Mouse (Mus musculus) gastrocnemius, postnatal 4 days (tissue): ENCODE data around the gene Tcte1. TPM values are rescaled to one million over a fixed set of nuclear protein-coding genes. Genes with fewer than 3 reads are reported as not detected.

ENCODE experiments used
- DNase-seq, 2 experiments: peaks; one replicate each; pipeline ENCODE4 v3.0.0; 2021 to 2022; ENCODE audit warnings: low spot score in 2 of 2, mixed read lengths in 2 of 2
- long read RNA-seq, 2 experiments: library from polyadenylated mRNA; stranded (forward); transcript quantifications; one replicate each; pipeline ENCODE4 v2.0.0; 2021
- total RNA-seq, 2 experiments: library from RNA; stranded (reverse); gene quantifications; 2 replicates each; pipeline ENCODE4 v1.2.3; 2021

Gene Tcte1
- not detected for total RNA-seq
- long read RNA-seq, experiment 1, result 0 reads
- long read RNA-seq, experiment 2, result 0 reads

DNA sequence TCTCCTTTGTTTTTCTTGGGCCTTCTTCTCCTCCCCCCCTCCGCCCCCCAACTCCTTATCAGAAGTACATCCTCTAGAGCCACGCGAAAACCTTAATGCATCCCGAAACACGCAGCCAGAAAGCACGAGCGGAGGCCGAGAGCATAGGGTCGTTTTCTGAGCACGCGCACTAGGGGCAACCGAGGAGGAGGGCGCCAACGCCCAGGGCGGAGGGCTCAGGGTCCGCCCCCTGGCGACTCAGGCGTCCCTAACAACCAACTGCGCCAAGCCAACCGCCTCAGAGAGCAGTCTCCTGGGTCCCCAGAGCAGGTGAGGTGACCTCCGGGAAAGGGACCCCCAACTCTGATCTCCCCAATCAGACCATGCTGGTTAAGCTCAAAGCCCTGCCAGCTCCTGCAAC is at the start of gene Tcte1:
Gene Tcte1, plus strand, starts transcription at position 172 of the 400 bp plus-strand sequence.
- DNase-seq, result no peak

DNA sequence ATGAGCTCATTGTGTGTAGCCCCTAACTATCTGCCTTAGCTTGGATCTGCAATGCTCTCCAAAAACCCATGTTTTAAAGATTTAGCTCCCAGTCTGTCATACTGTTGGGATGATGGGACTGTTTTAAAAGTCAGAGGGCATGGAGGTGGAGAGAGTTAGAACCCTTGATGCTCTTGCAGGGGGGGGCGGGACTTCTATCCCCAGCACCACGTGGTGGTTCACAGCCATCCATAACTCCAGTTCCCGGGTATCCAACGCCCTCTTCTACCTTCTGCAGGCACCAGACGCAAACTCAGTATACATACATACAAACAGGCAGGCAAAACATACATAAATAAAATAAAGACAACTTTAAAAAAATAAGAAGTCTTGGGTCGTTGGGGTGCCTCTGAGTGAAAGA is 49.6 kb upstream of the Tcte1 start:
- DNase-seq, result no peak

DNA sequence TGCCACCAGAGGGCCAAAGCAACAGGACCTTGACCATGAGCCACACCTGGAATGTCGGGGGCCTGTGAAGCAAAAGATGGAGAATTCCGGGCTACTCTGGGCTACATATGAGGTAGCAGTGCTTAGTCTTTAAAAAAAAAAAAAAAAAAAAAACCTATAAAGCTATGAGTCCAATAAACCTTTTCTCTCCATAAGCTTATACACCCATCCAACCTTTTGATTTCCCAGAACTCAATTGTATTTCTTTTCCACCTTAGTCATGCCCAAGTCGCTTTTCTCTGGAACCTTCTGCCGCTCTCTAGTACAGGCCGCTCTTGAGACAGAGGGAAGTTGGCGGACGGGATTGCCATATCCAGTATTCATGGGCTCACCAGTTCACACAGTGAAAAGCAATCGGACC is 49.1 kb upstream of the Tcte1 start:
- no peak for DNase-seq

- DNase-seq, result peak in 1 of 2 experiments; percentile 42
These were observed 48.4 kb upstream of the Tcte1 start, which contains the start of gene Spats1 for GRCm38 (mm10) chr17:45474669-45475465. Gene Spats1, minus strand, starts transcription at chr17:45475415.

- peak; percentile 51 to 70 for DNase-seq
These were observed 44.9 kb upstream of the Tcte1 start for GRCm38 (mm10) chr17:45478234-45478825.

GRCm38 (mm10) chr17:45480429-45480828 is 42.8 kb upstream of the Tcte1 start:
- DNase-seq, result no peak

- no peak for DNase-seq
These were observed 37.7 kb upstream of the Tcte1 start for GRCm38 (mm10) chr17:45485581-45485980.

DNA sequence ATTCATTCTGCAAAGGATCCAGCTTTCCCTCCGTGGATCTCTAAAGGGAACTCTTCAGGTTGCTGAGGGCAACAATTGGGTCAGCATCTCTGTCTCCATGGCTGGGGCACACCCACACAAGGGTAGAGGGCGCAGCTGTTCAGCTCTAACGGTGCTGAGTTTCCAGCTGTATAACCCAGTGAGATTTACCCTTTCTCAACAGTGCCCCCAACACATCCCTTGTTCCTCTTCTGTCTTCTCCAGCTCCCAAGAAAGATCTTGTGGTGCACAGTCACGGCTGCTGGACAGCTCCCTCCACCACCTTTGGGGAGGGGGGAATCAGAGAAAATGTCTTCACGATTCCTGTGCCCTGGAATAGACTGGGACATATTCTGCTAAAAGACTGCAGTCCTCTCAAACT is 36.0 kb upstream of the Tcte1 start:
- DNase-seq, result no peak

DNA sequence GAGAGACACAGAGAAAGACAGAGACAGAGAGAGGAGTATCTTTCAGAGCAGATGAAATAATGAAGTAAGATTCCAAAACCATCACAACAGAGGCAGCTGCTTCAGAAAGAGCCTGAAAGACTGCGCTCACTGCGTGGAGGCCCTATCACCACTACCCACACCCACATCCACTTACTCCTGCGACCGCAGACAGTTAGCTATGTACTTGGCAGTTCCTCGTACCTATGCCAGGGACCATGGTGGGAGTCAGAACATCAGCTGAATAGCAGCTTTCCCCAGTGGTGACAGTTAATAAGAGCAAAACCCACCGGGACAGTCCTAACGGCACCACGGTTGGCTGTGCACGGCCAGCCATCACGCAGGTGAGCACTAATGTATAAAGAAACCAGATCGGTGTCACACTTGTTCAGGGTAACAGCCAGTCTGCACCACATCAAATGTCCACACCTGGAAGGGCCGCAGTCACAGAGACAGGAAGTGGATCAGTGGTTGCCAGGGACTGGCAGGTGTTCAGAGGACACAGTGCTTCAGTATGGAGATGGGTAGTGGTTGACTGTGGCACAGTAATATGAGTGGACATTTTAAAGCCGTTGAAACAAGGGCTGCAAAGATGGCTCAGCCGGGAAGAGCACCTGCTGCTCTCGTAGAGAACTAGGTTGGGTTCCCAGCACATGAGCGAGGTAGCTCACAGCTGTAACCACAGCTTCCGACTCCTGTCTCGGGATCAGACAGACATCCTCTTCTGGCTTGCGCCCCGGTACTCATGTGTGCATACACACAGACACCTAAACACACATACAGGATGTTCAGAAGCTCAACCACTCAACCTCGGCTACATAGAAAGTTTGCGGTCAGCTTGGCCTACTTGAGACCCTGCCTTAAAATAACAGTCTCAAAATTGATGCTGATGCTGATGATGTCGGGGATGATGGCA is 34.6 kb upstream of the Tcte1 start:
- no peak for DNase-seq

DNA sequence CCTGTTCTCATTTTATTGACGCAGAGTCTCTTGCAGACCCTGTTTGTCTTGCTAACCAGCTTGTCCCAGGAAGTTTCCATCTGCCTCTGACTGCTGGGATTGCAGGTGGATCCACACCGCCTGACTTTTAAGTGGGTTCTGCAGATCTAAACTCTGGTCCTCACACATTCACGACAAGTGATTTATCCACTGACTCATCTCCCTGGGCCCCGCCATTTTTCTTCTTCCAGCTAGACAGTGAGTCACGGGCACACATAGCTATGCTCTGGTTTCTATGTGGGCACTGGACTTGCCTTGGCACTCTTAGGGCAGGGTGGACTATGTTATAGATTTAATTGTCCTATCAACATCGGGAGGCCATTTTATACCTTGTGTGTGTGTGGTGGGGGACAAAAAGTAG is 33.5 kb upstream of the Tcte1 start:
- DNase-seq, result no peak

DNA sequence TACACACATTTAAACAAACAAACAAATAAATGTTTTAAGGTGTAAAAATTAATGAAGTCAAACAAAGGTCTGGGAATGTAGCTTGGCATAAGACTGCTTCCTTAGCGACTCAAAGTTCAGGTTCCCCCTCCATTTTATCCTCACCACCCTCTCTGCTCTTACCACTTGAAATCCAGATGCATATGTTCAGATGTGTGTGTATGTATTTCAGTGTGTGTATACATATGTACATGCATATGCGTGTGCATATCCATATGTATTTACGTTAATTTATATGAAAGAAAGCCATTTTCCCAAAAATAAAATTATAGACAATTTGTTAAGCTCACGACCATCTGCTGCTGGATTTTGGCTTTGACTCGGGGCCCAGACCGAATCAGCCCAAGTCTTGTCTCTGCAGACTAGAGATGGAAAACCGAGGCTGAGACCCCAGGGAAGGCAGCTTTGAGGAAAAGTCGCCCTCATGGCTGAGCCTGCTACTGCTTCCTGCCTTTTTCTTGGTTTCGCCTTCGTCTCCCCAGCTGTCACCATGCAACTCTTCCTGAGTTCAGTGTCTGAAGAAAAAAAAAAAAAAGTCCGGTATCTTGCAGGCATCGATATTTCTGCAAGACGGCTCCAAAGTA is 32.6 kb upstream of the Tcte1 start:
- DNase-seq, result no peak

- DNase-seq, result no peak
These were observed 27.8 kb upstream of the Tcte1 start for GRCm38 (mm10) chr17:45495398-45495797.

DNA sequence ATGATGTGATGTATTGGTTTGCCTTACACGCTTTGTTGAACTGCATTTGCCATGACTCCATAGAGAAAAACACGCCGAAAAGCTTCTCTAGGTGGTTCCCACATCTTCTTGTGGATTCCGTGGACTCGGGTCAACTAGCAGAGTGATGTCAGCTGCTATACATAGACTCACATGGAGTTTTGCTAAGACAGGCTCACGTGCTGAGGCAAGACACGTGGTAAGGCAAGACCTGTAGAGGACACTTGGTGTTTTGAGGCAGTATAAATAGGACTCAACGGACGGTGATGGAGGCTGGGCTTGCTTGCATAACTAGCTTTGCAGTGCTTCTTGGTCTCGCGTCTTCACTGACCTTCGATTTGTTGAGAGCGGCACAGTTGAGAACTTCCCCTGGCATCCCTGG is 24.8 kb upstream of the Tcte1 start:
- no peak for DNase-seq

GRCm38 (mm10) chr17:45499516-45499915 is 23.7 kb upstream of the Tcte1 start:
- DNase-seq, result no peak

DNA sequence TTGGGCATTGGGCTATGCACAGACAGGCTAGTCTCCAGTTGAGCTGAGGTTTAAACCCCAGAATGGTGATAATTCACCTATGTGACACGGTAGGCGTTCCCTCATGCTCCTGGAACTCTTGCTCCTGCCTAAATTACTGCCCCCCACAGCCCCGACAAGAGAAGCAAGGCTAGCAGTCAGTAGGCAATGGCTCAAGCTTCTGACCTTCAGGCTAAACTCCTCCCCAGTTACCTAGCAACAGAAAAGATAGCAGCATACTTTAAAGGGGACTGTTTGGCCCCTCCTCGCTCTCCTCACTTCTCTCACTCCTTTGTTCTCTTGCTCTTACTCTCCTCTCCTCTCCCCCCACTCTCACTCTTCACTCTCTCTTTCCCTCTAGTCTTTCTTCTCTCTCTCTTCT is 22.3 kb upstream of the Tcte1 start:
- DNase-seq, result no peak

DNA sequence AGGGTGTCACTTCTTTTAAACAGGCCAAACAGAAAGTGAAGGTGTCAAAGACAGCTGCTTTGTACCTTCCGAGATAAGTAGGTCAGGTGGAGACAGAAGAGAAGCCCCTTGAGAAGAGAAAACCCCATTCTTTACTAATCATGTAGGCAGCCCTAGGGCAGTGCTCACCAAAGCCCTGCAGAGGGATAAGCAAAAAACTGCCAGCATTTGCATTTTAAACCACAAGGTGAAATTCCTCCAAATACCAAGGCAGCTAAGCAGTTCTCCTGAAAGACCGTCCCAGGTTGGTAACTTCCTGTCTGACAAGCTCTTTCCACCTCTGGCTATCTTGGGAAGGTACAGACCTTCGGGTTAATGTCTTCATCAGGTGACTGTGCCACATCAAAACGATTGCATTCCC is 20.9 kb upstream of the Tcte1 start:
- no peak for DNase-seq

DNA sequence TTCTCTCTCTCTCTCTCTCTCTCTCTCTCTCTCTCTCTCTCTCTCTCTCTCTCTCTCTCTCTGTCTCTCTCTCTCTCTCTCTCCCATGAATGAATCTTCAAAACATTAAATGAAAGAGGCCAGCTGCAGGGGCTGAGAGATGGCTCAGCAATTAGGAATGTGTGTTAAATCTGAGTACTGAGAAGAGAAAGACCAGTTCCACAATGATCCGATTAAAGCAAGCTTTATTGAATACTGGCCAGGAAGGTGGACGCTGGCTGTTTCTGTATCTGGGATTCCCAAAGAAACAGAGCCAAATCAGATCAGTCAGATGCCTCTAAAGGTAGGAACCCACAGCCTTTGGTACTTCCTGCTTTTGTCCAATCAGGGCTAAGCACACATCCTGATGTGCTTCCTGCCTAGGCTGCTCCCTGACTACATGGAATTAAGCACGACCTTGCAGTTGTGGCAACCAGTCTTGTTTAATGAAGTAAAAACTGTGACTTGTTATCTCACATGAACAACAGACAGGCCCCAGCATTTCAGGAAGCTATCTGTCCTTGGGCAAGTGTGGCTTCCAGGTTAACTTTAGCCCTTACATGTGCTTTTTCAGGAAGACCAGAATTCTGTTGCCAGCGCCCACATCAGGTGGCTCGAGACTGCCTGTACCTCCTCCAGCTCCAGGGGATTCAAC is 19.8 kb upstream of the Tcte1 start:
- DNase-seq, result no peak

GRCm38 (mm10) chr17:45505941-45506465 is 17.2 kb upstream of the Tcte1 start:
- no peak for DNase-seq

GRCm38 (mm10) chr17:45506700-45507189 is 16.5 kb upstream of the Tcte1 start, which contains the start of gene Aars2:
Gene Aars2, plus strand, starts transcription at chr17:45506841.
- DNase-seq, result peak; percentile 85 to 95

DNA sequence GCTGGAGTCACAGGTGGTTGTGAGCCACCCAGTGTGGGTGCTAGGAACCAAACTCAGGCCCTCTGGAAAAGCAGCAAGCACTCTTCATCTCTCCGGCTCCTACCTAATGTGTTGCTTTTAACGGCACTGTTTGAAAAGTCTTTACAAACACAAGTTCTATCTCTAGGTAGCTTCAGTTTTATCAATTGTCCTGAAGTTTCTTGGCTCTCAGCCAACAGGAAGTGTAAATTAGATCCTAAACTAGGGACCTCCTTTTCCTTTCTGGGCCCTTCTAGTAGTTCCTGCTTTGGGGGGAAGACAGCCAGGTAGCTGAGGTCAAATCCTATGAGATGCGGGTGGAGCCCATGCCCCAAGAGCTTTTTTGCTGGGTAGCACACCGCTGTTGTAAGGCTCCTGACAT is 12.4 kb upstream of the Tcte1 start:
- no peak for DNase-seq
